Mouse (Mus musculus) hematopoietic stem cell, adult 5-6 weeks (primary cell): ENCODE results near the gene Vmn2r49. TPM values are rescaled to one million over a fixed set of nuclear protein-coding genes. Genes with fewer than 3 reads are reported as not detected.
"Not testable (repeated sequence)": the region's sequence is repeated elsewhere in the genome, so short reads cannot be mapped to it uniquely, and the experiment has no call there.

Experiments used
- ATAC-seq, 2 experiments: fragments of 125-278 bp in 1 of 2; replicated peaks in 1 of 2; 2 replicates each; pipeline ENCODE4 v1.8.0; 2016 to 2017; ENCODE audit warnings: inconsistent platforms in 2 of 2, mild to moderate bottlenecking in 2 of 2, moderate number of reproducible peaks in 2 of 2, low read depth in 1 of 2, moderate TSS enrichment in 1 of 2; ENCODE audit not compliant: low FRiP score in 2 of 2, poor library complexity in 2 of 2, severe bottlenecking in 2 of 2, insufficient read depth in 1 of 2, low TSS enrichment in 1 of 2
- total RNA-seq: library from RNA; stranded (forward); fragments of 172-1452, 232-1000 nt; gene quantifications from 2 replicates; pipeline ENCODE4 v1.2.3, GENCODE M21; 2017

Vmn2r49 gene
- total RNA-seq, result not detected in 2 replicates

DNA sequence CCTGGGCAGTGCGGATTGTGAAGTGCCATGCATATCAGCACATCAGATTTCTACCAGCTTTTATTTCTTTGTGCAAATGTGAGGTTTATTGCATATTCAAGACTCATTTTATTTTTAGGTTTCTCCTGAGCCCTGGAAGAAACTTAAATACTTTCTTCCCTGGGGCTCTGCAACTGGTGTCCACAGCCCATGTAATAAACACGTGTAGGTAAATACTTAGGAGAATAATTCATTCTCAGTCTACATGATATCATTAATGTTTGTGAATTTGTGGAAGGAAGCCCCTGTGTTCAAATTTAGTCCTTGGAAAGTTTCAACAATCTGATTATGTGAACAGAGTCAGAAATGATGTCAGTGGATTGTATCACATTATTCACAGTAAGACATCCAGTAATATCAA, at the start of gene Vmn2r49:
Vmn2r49 (minus strand) TSS at position 101 of the 400 bp plus-strand sequence.
- ATAC-seq, result not testable (repeated sequence)

DNA sequence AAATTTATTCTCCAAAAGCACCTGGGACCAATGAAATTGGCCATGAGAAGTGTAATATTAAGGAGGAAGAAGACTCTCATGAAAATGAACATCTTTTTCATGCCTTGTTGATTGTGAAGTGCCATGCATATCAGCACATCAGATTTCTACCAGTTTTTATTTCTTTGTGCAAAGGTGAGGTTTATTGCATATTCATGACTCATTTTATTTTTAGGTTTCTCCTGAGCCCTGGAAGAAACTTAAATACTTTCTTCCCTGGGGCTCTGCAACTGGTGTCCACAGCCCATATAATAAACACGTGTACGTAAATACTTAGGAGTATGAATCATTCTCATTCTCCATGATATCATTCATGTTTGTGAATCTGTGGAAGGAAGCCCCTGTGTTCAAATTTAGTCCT, 38.6 kb downstream of the Vmn2r49 start, which contains the start of gene Vmn2r48:
Vmn2r48 (minus strand) TSS at position 101 of the 400 bp plus-strand sequence.
- not testable (repeated sequence) for ATAC-seq

Other genes starting within 250 kb of the Vmn2r49 start
- not detected in 2 replicates for gene Vmn2r46, start 221.7 kb downstream of the Vmn2r49 start, total RNA-seq
- gene Vmn2r47, start 150.9 kb downstream of the Vmn2r49 start, total RNA-seq, result not detected in 2 replicates
- not detected in 2 replicates for gene Vmn2r48, start 38.7 kb downstream of the Vmn2r49 start, total RNA-seq
- not detected in 2 replicates for gene Vmn2r50, start 61.0 kb upstream of the Vmn2r49 start, total RNA-seq
- not detected in 2 replicates for gene Vmn2r51, start 113.5 kb upstream of the Vmn2r49 start, total RNA-seq
- not detected in 2 replicates for gene Vmn2r52, start 184.3 kb upstream of the Vmn2r49 start, total RNA-seq